Mouse (Mus musculus): ENCODE data around the gene Skap2.

Skap2 gene

DNA sequence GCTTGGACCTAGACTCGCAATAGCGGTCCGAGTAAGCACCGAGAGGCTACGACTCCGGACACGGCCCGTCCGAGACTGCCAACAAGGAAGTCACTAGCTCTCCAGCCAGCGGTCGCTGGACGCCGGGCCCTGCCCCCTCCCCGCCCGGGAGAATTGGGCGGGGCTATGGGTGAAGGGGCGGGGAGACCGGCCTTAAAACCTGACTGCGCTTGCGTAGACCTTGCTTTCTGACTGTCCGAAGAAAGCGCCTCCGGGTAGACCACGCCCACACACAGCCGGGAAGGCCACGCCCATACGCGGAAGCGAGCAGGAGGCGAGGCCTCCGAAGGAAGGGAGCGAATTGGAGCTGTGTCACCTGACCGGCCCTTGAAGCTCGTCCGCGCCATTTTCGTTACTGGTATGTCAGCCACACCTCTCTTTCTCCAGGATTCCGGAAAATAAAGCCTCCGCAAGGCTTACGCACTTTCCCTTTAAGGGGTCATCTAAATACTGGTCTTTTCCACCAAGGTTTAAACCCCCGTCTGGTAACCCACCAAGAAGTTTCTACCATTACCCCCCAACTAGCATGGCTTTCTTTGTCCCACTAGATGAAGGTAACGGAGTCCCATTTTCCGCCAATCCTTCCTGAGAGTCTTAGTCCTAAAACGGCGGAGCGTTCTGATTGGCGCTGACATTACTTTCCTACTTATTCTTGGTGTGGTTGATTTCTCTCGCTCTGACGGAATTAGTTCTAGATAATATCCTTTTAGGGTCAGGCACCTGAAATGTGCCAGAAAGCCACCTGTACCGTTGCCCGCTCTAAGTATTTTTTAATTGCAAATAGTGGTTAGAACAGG, at the start of gene Skap2:
Gene Skap2, minus strand, starts transcription at position 141 of the 836 bp plus-strand sequence.
- peak; percentile 100 for DNase-seq

DNA sequence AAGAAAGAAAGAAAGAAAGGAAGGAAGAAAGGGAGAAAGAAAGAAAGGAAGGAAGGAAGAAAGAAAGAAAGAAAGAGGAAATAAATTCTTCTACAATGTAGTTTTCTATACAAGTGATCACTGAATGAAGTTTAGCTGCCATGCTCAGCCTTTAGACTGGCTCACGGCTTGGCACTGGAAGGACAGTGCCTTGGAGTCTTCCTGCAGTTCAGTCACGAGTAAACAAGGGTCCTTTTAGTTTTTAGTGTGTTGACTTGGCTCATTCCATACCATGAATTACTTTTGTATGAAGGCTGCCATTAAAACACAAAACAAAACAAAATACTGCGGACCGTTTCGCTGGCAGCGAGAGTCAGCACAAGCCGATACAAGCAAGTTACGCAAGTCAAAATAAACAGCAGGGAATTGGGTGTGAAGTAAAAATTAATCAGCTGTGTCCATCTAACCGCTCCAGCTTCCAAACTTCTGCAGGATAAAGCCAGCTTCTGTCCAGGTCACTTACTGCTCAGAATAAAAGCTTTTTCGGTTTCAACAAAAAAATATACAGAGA, 46.6 kb upstream of the Skap2 start:
- DNase-seq: no peak

DNA sequence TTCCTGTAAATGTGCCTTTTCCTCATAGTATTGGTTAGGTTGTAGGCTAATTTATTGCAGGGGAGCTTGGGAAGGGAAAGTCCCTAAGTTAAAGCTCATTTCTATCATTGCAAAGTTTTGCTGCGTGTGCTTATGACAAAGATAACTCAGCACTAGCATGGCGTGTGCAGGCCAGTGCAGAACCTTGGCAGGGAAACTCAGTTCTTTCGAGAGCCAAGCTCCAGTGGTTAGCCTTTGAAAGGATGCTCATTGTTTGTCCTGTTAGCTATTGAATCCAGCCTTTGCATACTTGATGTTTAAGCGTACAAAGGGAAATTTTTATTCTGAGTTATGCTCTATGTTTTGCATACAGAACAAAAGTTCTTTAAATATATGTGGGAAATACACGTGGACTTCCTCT, 45.8 kb upstream of the Skap2 start:
- DNase-seq: peak; percentile 39

DNA sequence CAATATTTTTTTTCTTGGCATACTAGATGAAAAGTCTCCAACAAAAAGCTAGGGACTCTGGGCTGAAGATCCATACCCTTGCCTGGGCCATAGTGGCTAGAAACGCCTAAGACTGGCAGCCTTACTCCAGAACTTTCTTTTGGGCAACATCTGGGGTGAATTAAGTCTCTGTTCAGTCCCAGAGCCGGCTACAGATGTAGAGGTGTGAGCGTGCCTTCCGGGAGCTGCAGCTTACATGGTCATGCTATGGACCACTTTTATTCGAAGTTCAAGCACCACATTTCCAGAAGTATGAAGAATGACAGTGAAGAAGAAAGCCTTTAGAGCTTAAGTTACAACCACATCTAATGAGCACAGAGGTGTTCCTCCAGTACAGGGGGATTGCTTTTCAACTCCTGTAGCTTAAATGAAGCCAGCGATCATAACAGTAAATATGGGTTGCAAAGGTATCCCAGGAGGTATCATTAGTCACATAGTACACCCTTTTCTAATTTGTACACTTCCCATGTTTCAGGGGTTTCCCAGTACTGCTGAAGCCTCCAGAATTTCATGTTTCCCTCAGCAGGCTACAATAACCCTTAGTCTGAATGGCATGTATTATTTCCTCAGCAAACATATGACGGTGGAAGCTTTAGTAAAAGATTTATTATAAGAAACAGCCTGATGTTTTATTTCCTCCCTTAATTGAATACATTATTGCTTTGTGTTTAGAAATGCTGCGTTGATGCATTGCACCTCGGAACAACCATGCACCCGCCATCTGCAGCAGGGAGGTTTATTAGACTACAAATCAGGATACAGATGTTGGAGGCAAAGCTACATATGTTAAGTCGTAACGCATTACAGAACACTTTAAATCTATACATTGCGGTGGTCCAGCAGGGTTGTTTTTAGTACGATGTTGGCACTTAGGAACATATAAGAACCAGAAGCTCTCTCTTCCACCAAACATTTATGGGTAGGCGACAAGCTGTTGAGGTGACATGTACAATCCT, 41.5 kb upstream of the Skap2 start:
- DNase-seq: no peak

DNA sequence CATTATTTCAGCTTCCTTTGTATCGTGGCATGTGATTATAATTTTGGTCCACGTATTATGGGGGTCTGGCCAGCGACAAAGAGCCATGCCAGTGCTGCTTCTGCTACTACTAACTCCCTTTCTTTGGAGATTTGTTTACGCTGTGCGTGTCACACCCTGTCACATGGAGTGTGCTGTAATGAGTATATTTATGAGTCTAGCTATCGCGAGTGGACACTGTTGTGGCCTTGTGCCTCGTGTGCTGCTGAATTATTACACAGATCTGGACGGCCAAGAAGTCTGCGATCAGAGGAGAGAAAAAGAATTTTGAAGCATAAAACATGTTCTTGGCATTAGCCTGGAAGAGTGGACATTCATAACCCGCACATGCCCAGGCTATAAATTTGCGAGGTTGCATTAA, 37.7 kb upstream of the Skap2 start:
- DNase-seq: peak; percentile 10

DNA sequence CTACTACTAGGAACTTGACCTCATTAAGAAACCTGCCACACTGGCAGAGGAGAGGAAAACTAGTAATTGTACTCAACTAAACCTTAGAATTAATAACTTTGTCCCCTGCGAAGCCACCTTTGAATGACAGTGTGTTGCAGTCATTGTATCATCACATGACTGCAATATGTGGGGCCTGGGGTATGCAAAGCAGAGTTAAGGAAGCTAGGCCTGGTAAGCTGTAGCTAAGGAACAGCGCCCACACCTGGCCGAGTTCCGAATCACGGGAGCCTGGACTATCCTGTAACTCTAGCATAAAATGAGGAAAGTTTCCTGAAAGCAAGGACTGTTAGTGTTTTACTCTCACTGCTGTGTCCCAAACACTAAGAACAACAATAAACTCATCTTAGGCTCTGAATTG, 33.2 kb upstream of the Skap2 start:
- DNase-seq: peak; percentile 51

DNA sequence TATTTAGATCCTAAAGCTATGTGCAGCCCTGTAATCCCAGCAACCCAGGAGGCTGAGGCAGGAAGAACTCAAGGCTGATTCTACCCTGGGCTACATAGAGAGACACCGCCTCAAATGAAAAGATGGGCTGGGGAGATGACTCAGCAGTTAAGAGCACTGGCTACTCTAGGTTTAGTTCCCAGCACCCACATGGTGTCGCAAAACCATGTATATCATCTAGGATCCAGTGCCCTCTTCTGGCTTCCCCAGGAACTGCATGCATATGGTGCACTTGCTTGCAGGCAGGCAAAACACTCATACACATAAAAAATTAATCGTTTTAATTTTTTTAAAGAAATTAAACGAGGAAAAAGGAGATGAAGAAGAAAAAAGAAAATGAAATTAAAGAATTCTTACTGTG, 23.7 kb upstream of the Skap2 start:
- DNase-seq: peak; percentile 26

DNA sequence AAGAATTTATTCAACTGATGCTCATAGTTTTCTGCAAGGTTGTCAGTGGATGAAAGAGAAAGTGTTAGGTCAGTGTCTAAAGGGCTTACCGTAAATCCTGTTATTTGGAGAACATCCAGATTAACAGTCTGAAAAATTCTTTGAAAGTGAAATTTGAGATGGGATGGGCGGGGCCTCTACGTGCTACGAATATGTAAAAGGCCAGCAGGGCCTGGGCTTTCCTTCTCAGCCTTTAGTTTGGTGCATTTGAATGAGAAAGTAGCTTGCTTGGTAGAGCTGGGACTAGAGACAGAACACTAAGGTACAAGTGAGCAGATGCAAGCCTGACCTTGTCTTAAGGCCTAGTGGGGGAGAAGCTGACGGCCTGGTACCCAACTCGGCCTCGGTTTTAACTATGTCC, 18.8 kb upstream of the Skap2 start:
- peak; percentile 29 for DNase-seq

DNA sequence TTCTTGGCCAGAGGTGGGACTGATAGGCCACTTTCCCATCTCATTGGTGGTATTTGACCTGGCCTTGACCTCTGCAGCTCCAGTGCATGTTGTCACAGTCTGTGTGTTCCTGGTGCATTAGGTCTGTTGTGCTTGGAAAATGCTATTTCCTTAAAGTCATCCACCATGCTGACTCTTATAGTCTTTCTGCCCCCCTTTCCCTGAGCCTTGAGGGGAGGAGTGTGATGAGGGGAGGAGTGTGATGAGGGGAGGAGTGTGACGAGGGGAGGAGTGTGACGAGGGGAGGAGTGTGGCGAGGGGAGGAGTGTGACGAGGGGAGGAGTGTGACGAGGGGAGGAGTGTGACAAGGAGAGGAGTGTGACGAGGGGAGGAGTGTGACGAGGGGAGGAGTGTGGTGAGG, 15.8 kb upstream of the Skap2 start:
- no peak for DNase-seq

DNA sequence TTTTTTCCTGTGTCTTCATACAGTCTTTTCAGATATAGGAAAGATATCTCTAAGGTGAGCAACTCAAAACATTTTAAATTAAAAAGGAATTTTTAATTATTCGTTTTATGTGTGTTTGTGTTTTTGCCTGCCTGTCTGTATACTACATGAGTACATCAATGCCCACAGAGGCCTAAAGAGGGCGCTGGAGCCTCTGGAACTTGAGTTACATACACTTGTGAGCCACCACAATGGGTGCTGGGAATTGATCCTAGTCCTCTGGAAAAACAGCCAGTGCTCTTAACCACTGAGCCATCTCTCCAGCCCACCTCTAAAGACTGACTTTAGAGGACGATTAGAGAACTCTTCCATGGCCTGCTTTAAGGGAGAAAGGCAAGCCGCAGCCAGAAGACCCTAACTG, 14.8 kb upstream of the Skap2 start:
- no peak for DNase-seq

DNA sequence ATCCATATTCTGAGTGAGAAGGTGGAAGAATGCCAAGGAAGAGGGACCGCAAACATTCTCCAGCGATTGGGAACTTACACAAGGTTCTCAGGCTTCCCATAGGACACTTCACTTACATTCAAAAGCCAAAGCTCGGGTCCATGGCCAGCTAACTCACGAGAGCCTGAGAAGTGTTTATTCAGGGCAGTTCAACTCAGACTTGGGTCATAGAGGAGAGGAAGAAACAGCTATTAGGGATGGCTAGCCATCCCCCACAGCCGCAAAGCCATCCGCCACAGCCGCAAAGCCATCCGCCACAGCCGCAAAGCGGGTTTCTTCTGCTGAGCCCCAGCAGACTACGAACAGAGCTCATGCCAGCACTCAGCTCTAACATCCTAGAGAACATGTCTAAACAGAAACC, 13.9 kb upstream of the Skap2 start:
- peak; percentile 47 for DNase-seq

DNA sequence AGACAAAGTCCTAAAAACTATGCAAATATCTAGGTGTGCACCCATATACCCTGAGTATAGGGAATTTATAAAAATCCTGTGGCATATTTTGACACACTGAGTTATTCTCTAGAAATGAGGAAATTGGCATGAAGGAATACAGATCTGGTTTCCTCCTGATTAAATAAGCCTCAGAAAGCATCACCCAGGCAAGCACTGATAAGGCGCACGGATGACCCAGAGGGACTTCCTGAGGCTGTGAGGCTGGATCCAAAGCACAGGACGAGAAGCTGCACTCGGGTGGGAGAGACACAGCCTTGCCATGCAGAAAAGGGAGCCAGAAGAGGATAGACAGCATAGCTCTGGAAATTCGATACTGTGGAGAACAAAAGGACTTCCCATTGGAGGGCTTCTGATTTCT, 12.4 kb upstream of the Skap2 start:
- no peak for DNase-seq

DNA sequence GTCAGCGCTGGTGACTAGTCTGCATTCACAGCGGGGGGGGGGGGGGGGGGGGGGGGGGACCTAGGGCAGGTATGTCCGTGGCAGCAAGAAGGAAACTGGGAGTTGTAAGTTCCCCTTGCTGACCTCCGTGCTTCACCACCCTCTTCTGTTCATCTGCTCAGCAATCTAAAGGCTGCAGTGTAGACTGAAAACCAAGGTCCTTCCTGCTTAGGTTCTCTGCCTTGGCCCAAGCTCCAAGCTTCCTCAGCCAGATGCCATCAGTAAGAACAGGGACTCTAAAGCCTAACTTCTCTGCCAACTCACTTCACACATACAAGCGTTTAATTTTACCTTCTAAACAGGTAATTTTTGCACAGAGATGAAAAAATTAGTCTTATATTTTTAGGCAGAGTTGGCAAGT, 10.0 kb upstream of the Skap2 start:
- no peak for DNase-seq

DNA sequence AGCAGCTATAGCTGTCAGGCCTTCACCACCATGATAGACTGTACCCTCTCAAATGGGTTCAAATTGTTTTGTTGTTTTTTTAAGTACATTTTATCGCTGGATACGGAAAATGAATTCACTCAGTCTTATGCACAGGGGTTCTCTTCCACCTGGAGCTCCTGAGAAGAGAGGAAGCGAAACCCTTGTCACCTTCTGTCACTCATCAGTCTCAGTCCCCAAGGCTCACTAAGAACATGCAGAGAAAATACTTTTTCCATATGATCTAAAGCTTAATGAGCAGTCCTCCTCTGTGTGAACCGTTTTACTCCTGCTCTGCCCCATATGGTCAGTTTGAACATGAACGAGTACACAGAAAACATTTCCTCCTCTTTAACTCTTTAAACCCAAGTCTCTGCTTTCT, 7.9 kb upstream of the Skap2 start:
- DNase-seq: no peak

DNA sequence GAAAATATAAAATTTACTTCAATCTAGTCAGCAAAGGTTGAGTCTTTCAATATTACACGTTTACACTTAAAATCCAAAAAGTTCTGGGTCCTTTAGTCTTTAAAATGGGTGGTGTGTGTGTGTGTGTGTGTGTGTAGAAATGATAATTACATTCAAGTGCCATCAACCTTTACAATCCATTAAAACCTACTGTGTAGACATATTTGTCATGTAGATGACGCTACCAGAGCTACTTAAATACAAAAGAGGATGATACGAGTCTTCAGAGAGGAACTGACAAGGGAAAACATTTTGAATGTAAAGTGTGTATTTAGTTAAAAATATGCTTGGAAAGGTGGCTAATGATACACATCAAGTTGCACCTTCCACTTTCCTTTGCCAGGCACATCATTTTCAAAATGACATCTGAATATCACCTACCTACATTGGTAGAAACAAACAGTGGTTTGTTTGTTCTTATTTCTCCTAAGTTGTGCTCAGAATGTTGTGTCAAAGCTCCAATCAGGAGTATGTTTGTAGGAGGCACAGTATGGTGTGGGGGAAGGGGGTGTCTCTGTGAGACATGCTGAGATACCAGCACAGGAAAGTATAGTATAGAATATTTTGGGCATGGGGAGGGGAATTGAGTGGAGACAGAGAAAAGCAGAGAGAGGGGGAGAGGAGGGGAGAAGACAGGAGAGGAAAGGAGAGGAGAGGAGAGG, 1.0 kb upstream of the Skap2 start:
- DNase-seq: no peak

DNA sequence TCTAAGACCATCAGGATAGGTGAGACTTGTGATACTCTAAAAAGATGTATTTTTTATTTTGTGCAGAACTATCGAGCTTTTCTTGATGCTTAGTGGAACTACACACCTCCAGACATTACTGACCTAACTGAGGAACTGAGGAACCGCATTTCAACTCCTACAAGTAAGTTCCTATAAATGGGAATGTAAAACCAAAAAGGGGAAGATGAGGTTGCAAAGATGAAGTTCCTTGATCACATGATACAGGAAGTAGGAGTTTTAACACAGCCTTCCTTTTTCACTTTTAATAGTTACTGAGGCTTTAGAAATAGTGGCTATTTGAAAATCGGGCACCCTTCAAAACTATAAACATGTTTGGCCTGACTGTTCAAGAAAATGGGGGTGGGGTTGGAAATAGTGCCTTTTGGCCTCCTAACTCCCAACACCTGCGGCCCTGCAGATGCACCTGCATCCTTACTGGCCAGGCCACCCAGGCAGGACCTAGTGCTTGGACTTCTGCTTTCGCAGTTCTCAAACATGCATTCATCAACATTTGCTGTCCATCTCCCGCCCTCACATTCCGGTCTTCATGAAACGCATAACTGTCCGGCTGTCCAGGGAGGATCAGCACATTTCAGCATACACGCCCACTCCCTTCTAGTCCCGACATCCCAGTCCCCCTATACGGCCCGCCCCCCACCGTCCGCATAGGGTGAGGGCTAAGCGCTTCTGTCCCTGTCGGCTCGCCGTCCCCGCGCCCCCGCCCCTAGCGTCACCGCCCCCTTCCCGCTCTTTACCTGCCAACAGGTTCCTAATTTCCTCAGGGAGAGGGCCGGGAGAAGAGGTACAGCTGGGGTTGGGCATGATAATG, 565 bp downstream of the Skap2 start:
- peak; percentile 84 for DNase-seq

DNA sequence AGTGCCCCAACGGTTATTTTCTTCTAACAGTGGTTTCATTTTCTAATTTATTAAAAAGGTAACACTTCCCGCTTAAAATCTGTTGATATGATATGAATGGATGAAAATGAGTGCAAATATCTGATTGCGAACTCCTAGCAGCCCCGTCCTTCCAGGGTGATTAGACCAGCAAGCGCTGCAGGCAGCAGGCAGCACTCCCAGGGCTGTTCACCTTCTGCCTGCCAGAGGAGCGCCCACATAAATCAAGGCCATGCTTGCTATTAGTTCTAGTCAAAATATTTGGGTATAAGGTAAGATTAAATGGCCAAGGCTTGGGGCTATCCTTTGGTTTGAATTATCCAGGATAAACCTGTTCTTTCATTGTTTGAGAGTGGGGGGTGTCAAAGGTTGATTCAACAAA, 3.0 kb downstream of the Skap2 start:
- DNase-seq: no peak

DNA sequence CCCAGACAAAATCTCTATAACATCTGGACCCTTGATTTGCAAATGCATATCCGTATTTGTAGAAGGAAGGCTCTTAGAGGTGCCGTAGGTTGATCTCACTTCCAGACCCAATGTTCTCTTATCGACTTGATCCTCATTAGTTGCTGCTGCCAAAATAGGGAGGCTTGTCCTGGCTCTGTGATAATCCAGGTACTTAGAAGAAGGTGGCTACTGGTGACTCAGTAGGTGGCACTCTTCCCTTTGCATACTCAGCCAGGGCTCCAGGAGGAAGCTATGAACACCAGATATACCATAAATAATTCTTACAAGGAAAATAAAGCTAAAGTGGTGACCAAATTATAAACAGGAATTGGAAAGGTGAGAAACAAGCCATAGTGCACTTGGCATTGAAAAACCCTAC, 3.6 kb downstream of the Skap2 start:
- DNase-seq: no peak

DNA sequence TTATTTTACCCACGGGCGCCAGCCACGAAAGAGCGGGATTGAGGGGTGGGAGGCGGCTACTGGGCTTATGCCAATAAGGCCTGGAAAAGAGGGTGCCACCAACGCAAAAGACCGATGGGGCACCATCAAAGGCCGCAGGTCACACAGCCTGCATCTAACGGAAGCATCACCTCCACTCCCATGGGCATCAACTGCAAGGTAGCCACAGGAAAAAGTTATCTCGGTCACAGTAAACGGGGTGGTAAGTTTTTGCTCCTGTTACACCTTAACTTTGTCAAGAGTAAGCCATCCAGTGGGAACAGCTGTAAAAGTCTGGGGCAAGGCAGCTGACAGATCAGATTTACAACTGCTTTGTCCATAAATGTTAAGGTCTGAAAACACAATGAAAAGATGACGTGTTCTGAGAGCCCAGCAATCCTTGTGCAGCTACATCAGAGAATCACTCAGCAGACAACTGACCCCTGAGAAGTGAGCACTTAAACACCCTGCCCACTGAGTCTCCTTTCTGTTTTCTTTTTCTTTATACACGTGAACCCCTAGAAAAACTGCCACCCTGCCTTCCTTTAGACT, 5.6 kb downstream of the Skap2 start:
- peak; percentile 33 for DNase-seq

DNA sequence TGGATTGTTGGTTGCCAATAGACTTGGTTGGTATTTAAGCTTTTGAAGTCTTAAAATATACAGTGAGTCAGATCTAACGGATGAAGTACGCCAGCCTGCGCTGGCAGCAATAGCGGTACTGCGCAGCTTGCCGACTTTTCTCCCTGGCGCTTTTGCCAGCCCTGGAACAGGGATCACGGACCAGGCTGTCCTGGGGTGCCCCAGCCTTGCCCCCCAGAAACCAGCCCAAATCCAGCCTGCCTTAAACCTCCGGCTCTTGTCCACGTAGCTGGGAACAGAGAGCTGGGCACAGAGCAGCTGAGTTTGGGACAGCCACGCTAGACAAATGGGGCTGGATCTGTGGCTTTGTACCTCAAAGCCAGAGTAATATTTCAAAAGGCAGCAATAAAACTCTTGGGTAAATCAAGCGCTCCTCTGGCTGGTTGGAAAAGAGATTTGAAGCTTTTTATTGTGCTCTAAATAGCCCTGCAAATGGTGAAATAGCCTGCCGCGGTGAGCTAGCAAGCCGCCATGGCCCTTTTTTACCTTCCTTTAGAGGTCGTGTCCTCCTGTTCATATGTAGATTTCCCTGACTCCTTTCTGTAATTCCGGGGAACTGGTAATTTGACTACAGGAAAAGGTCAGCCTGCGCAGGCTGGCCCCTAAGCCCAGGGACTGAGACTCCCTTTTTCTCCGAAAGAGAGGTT, 6.2 kb downstream of the Skap2 start:
- peak; percentile 45 for DNase-seq

DNA sequence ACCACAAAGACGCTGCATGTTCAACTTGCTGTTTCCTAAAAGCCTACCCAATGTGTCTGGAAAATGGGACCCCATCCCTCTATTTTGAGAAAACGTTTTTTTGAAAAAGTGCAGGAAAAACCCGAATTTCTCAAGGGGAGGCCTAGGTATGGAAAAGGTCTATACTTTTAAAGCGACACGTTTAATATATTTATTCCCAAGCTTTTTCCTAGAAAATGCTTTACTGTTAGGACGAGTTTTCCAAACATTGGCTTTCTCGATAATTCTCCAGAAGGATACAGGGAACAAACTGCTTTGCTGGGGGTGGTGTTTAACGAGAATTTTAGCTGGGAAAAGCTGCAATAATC, 6.8 kb downstream of the Skap2 start:
- no peak for DNase-seq
